Mouse (Mus musculus) brain, embryonic 14.5 days (tissue): ENCODE data around the gene Gk5. TPM values are rescaled to one million over a fixed set of nuclear protein-coding genes. Genes with fewer than 3 reads are reported as not detected.

Source experiments
- DNase-seq: peaks from one replicate; pipeline ENCODE4 v3.0.0-alpha.2; 2011; ENCODE audit warnings: low read depth
- CTCF ChIP-seq: fragments of 200-500 bp; IDR thresholded peaks from 2 replicates; pipeline ENCODE4 v1.5.1; 2012; ENCODE audit warnings: inconsistent platforms, mild to moderate bottlenecking, moderate library complexity, borderline replicate concordance; ENCODE audit not compliant: insufficient read depth, insufficient read length; ENCODE audit errors: extremely low read depth
- POLR2A ChIP-seq: fragments of 200-500 bp; IDR thresholded peaks from 2 replicates; pipeline ENCODE4 v1.6.1; 2012; ENCODE audit warnings: mild to moderate bottlenecking, inconsistent platforms, borderline replicate concordance; ENCODE audit not compliant: poor library complexity, insufficient read depth, insufficient read length, severe bottlenecking; ENCODE audit errors: extremely low read depth
- polyA plus RNA-seq: library from polyadenylated mRNA; depleted of rRNA; stranded (reverse); fragments of >200 nt; gene quantifications from 2 replicates; pipeline ENCODE4 v1.2.3, GENCODE M21; 2012

The Gk5 gene
- polyA plus RNA-seq, 1 experiment, result 3.4 TPM

DNA sequence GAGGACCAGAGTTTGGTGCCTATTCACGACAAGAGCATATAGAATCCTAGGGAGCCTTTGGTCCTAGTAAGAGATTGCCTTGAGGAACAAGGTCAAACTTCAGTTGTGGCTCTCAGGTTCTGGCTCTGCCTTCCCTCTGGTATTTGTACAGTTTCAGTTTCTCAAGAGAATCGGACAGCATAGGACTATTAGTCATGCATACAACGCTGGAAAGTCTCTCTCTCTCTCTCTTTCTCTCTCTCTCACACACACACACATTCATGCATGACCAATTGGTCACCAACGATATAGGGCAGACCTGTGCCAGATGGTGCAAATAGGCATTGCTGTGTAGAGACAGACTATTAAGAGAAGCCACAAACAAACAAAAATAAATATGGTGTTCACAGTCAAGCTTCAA is 946 bp upstream of the Gk5 start:
- DNase-seq, result no peak
- TF ChIP-seq POLR2A, result no peak
- TF ChIP-seq CTCF, result no peak

DNA sequence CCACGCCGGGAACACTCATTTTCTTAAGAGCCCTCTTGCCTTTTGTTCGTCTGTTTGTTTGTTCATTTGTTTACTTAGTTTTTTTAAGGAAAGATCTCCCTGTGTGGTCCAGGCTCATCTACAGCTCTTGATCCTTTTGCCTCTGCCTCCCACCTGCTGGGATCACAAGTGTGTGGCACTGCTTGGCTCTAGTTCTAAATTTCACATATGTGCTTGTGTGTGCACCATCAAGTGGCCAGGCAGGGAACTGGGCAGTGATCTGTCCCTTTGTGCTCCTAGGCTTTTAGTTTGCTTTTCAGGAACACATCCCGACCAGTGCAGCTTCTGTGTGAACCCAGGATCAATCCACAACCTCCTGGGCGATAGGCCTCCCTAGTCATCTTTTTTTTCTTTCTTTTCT is 8.8 kb downstream of the Gk5 start:
- DNase-seq, result peak; percentile 7

DNA sequence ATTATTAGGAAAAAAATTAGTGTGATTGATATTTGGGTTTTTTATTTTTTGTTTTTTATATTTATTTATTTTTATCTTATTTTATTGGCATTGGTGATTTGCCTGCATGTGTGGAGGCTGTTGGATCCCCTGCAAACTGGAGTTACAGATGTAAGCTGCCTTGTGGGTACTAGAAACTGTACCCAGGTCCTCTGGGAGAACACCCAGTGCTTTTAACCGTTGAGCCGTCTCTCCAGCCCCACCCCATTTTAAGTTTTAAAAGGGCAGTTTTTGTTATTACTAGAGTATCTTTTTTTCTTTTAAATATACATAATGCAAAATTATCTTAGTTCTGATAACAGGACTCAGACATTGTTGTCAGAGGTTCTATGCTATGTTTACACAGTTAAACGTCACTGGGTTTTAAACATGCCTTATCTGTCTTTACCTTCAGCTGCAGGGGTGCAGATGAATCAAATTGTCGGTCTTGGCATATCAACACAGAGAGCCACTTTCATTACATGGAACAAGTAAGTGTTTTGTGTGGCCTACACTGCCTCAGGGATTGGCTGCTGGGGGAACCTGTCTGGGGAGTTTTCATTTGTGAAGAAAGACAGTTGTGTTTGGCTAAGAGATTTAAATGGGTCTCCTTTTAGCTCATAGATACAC is 13.9 kb downstream of the Gk5 start:
- TF ChIP-seq CTCF (no peak), POLR2A (no peak)
- DNase-seq, result no peak

More for the DNA sequence above, 8.8 kb downstream of the Gk5 start:
- TF ChIP-seq CTCF (peak; percentile 12; the same call in 1 of the 2 replicates), POLR2A (no peak)

DNA sequence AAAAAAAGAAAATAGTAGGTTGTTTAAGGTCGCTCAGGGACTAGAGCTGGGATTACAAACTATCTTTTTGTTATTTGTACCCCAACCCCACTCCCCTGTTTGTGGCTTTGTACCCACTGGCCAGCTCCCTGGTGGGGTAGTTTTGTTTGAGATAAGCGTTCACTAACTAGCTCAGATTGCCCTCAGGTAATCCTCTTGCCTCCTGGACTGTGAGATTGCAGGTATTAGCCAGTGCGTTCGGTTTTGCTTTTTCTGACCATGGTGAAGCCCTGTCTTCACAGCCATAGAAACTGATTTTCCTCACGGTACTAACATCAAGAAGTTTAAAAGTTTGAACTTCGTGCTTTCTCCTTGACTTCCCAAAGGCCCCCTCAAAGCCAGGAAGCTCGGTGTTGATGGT is 15.3 kb downstream of the Gk5 start:
- no peak for DNase-seq
- TF ChIP-seq POLR2A (no peak), CTCF (no peak)

DNA sequence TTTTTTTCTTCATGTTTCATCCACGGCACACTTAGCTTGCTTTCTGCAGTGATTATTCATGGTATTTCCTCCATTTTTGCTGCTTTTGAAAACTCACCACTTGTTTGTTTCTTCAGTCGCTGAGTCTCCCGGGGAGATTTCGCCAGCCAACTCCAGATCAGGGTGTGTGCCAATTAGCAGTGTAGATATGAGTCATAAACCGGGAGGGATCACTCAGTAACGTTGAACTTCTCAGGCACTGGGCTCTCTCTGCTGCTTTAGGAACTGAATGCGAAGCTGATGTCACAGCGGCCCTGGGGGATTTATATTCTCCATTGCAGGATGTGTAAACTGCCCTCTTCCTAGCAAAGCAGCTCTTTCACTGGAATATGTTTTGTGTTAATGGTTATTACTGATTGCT is 15.8 kb downstream of the Gk5 start:
- peak; percentile 23 for DNase-seq
- TF ChIP-seq POLR2A, result no peak
- TF ChIP-seq CTCF, result no peak

DNA sequence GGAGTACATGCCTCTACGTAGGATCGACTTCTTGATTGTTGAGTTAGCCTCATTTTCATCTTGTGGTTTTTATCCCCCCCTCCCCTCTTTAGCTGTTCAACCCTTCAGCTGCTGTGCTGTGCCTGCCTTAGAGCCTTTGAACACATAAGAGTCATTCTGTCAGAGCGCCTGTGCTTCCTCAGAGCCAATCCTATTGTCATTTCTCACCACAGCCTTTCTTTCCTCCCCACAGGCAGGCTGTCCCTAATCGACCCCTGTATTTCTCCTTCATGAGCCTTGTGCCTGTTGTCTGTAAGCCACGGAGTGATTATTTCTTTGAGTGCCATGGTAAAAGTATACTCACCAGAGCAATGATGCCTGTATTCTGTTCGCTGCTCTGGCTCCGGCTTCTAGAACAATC is 16.3 kb downstream of the Gk5 start:
- peak; percentile 18 for DNase-seq
- no peak for TF ChIP-seq POLR2A

DNA sequence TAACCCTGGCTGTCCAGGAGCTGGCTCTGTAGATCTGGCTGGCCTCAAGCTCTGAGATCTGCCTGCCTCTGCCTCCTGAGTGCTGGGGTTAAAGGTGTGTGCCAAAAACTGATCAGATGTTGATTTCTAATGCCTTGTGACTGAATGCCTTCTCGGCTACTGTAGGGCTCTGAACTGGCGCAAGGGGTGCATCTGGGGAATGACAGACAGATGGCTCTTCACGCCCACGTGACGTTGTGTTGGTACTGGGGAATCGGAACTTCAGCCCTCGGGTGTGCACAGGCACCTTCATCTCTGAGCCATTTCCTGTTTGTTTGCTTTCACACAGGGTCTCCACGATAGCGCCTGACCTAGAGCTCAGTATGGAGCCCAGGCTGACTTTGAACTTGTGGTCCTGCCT is 19.8 kb downstream of the Gk5 start:
- TF ChIP-seq POLR2A (no peak), CTCF (no peak)
- DNase-seq, result no peak

DNA sequence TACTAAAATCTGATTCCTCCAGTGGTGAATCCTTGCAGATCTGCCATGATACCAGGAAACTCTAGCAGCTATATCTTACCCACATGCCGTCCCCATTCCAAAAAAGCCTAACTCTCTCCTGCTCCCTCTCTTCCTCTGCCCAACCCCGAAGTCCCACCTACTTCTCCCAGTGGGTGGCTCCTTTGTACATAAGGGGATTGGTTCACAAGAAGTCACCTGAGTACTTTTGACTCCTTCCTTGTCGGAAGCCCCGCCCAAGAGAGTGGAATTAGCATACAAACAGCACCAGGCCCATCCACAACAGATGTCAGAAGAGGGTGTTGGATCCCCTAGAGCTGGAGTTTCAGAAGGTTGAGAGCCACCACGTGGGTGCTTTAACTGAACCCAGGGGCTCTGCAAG is 20.7 kb downstream of the Gk5 start:
- TF ChIP-seq CTCF (no peak), POLR2A (no peak)

DNA sequence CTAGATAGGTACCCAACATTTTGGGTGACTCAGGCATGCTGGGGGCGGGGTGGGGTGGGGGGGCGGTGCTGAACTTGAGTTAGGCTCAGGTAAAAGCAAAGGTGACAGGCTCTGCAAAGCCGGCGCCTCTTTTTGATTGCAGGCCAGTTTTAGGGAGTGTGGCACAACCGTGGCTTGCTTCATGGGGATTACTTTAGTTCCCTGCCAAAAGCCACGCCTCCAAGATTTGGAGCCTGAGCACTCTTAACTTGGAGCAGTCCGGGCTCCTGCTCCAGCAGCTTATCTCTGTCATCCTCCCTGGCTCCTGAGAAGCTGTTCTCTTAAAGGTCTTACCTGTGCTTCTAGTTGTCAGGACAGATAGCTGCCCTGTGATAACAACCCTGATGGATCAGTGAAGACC is 21.8 kb downstream of the Gk5 start:
- TF ChIP-seq CTCF (no peak), POLR2A (no peak)

More for the DNA sequence above, 20.7 kb downstream of the Gk5 start:
- no peak for DNase-seq

DNA sequence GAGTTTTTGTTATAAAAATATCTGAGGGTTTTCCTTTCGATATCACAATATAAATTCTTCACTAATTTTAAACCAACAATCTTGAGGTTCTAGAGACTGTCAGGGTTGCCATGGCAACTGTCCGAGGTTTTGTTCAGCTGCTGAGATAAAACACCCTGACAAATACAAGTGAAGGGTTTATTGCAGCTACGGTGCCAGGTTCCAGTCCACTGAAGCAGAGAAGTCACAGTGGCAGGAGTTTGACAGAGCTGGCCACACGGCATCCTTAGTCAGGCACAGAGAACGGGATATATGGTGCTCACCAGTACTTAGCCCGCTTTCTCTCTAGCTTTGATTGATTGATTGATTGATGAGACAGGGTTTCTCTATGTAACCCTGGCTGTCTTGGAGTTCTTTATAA is 23.3 kb downstream of the Gk5 start:
- TF ChIP-seq POLR2A (no peak), CTCF (no peak)
- DNase-seq, result peak; percentile 37

More for the DNA sequence above, 21.8 kb downstream of the Gk5 start:
- DNase-seq, result no peak

DNA sequence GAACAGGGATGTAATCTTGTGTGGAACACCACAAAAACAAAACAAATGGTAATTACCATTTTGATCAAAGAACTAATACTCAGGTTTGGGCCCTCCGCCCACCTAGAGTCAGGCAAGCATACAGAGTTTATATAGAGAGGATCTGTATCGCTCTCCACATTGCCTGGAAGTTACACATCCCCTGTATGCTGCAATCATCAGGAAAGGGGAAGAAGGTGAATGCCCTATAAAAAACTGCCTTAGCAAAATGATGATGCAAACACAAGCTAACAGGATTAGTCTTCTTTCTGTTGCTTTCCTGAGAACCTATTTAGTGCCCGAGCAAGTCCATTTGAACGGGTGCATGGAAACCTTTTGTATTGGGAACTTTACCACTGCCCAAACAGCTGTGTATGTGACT is 24.5 kb downstream of the Gk5 start:
- TF ChIP-seq CTCF (no peak), POLR2A (no peak)
- no peak for DNase-seq

DNA sequence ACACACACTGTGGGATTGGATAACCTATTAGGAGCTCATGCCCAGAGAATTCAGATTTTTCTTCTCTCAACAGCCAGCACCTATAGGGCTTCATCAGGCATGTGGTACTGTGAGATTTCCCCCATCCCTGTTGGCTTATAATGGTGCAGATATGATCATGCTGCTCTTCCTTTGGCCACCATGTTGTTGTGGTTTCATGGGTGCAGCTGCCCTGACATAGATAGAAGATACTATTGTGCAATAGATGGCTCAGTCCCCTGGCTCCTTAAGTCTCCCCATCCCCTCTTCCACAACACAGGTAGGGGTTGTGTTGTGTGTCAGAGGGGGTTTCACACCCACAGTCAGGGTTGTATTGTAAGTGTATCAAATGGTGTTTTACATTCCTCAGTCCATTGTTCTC is 25.7 kb downstream of the Gk5 start:
- DNase-seq, result no peak
- TF ChIP-seq POLR2A, result no peak
- TF ChIP-seq CTCF, result no peak
